Mouse (Mus musculus) limb, embryonic 14.5 days (tissue): Measurements from ENCODE around the gene Shisa5. TPM values are rescaled to one million over a fixed set of nuclear protein-coding genes. Genes with fewer than 3 reads are reported as not detected.
A peak's percentile ranks its signal among the peaks of the same experiment; 100 is the strongest.

Experiments used
- ATAC-seq: fragments of 200-750 bp; cut with Nextera tagmentation; 2 replicates; pipeline ENCODE4 v1.8.0; 2017; ENCODE audit warnings: low read depth, moderate number of reproducible peaks, moderate TSS enrichment; ENCODE audit not compliant: low FRiP score
- DNase-seq: peaks from one replicate; pipeline ENCODE4 v3.0.0-alpha.2; 2015; ENCODE audit warnings: low spot score
- H3K27ac ChIP-seq: fragments of 300-500 bp; sonication (generic); replicated peaks from 2 replicates; pipeline ENCODE4 v1.5.1; 2014; ENCODE audit warnings: low read depth, mild to moderate bottlenecking, low read length, moderate library complexity, mixed read lengths
- H3K27me3 ChIP-seq: fragments of 300-500 bp; sonication (generic); 2 replicates; pipeline ENCODE4 v1.6.1; 2014; ENCODE audit warnings: low read length, mixed read lengths; ENCODE audit not compliant: control insufficient read depth, insufficient read depth
- H3K36me3 ChIP-seq: fragments of 300-500 bp; sonication (generic); 2 replicates; pipeline ENCODE4 v1.6.1; 2014; ENCODE audit warnings: mild to moderate bottlenecking, low read length, moderate library complexity, mixed read lengths; ENCODE audit not compliant: control insufficient read depth, insufficient read depth
- H3K4me1 ChIP-seq: fragments of 300-500 bp; sonication (generic); 2 replicates; pipeline ENCODE4 v1.6.1; 2014; ENCODE audit warnings: antibody characterized with exemption, low read length, mixed read lengths; ENCODE audit not compliant: control insufficient read depth, insufficient read depth
- H3K4me2 ChIP-seq: fragments of 300-500 bp; sonication (generic); replicated peaks from 2 replicates; pipeline ENCODE4 v1.6.1; 2014; ENCODE audit warnings: low read depth, mild to moderate bottlenecking, low read length, moderate library complexity; ENCODE audit not compliant: severe bottlenecking
- H3K4me3 ChIP-seq: fragments of 300-500 bp; sonication (generic); replicated peaks from 2 replicates; pipeline ENCODE4 v1.5.1; 2014; ENCODE audit warnings: low read length
- H3K9ac ChIP-seq: fragments of 300-500 bp; sonication (generic); 2 replicates; pipeline ENCODE4 v1.6.1; 2014; ENCODE audit warnings: mild to moderate bottlenecking, low read depth, low read length, moderate library complexity; ENCODE audit not compliant: severe bottlenecking
- H3K9me3 ChIP-seq: fragments of 300-500 bp; sonication (generic); 2 replicates; pipeline ENCODE4 v1.6.1; 2016; ENCODE audit warnings: low read length; ENCODE audit not compliant: control insufficient read depth
- POLR2A ChIP-seq: fragments of 200-500 bp; IDR thresholded peaks from 2 replicates; pipeline ENCODE4 v1.8.0; 2012; ENCODE audit warnings: inconsistent platforms, mild to moderate bottlenecking, moderate library complexity, borderline replicate concordance; ENCODE audit not compliant: insufficient read depth, insufficient read length; ENCODE audit errors: extremely low read depth
- WGBS: fragments of 180-500 bp; shearing (Covaris S2); extraction: QIAGEN DNeasy Blood & Tissue Kit; methylation state at CpG from one replicate; pipeline ENCODE4 v1.1.7; 2014; 5-methylcytosine and 5-hydroxymethylcytosine counted together
- polyA plus RNA-seq, 2 experiments: library from polyadenylated mRNA; depleted of rRNA in 1 of 2; stranded (reverse) in 1 of 2; unstranded in 1 of 2; fragments of >200 nt; fragmentation: Nextera tagmentation in 1 of 2; extraction: Ambion mirVana in 1 of 2; gene quantifications; 2 replicates each; pipeline versions ENCODE4 v1.2.1 to v1.2.3; 2012 to 2014

The Shisa5 gene
- polyA plus RNA-seq (2012; rRNA removed) (150 and 245 TPM in 2 replicates), polyA plus RNA-seq (2014; fragmentation: Nextera tagmentation; extraction: Ambion mirVana) (82.4 and 86.7 TPM in 2 replicates)

DNA sequence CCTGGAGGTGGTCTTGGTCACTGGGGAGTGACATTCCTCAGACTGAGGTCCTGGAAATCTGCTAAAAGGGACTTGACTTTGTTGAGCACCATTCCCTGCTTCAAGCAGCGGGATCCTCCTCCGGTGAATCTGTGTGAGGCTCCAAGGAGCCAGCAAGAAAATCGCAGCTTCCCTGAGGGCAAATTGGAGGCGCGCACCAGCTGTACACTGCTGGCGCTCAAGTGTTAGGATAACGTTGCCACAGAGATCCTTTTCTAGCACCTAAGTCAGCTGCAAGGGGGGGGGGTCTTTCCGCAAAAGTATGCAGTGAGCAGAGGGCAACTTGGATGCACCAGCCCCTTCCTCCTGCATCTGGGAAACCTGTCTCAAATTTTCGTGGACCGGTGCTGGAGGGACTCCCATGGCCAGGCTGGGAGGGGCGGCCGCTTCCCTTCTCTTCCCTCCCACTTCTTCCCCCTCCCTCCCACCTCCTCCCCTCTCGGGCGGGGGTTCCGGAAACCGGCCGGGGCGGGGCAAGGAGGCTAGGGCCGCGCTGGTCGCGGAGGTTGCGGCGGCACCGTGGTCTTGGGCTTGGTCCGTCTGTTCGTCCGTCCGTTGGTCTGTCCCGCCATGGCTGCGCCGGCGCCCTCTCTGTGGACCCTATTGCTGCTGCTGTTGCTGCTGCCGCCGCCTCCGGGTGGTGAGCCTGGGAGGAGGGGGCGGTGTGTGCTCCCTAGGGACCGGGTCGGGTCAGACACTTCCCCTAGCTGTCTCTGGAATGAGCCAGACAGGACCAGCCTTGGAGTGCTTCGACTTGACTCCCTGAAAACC lies at the start of gene Shisa5:
TSS of gene Shisa5 (plus strand) at position 480 of the 810 bp plus-strand sequence.
- ATAC-seq: peak; percentile 95
- no peaks in the 10 kb centered on the region; the same call in 1 of the 2 replicates for H3K36me3 ChIP-seq
- H3K4me3 ChIP-seq: peak within 1 kb of the TSS; percentile 79
- TF ChIP-seq POLR2A: peak; percentile 86; the same call in 1 of the 2 replicates
- H3K4me2 ChIP-seq: peak within 1 kb of the TSS; percentile 81
- H3K27me3 ChIP-seq: no peaks in the 10 kb centered on the region
- peak within 1 kb of the TSS; percentile 55 for H3K27ac ChIP-seq
- H3K4me1 ChIP-seq: peaks cover 13% of the 10 kb centered on the region; the same call in 1 of the 2 replicates
- H3K9me3 ChIP-seq: no peaks in the 10 kb centered on the region
- 1% methylated on average over 36 of the region's 40 CpGs for whole genome bisulfite sequencing
- peak; percentile 75 for DNase-seq
- peak within 1 kb of the TSS; percentile 84 for H3K9ac ChIP-seq

GRCm38 (mm10) chr9:108989802-108990461 lies 48.4 kb upstream of the Shisa5 start:
- H3K9ac ChIP-seq: no peak overlapping the region
- WGBS: 67% methylated on average over 4 of the region's 4 CpGs
- no peaks in the 10 kb centered on the region for H3K27me3 ChIP-seq

DNA sequence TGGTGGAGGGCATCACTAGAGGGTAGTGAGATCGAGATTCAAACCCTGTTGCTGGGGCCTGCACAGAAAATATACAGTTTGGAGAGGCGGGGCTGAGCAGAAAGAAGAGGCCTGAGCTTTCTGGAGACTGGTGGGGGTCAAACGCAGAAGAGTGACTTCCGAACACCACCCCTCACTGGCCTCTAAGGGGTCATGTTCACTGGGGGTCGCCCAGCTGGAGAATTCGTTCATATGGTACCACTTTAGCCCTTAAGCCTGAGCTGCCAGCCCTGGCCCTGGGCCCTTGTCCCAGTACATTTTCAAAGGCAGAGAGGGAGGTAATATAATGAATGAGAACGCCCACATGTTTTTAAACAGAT lies 47.9 kb upstream of the Shisa5 start:
- Histone ChIP-seq H3K27me3 (no peaks in the 10 kb centered on the region), H3K27ac (peak overlapping the region; percentile 83; the same call in 1 of the 2 replicates), H3K36me3 (no peaks in the 10 kb centered on the region), H3K9ac (no peak overlapping the region), H3K4me2 (no peak overlapping the region; the same call in 1 of the 2 replicates), H3K4me1 (peaks cover 27% of the 10 kb centered on the region), H3K4me3 (no peak overlapping the region), H3K9me3 (no peaks in the 10 kb centered on the region)
- ATAC-seq (no peak), DNase-seq (peak; percentile 7)
- 24% methylated on average over 7 of the region's 7 CpGs for WGBS
- no peak for TF ChIP-seq POLR2A

More at GRCm38 (mm10) chr9:108989802-108990461, 48.4 kb upstream of the Shisa5 start:
- no peak for TF ChIP-seq POLR2A
- H3K9me3 ChIP-seq: no peaks in the 10 kb centered on the region
- H3K27ac ChIP-seq: 0 out of 2 replicates have a peak overlapping the region, but pooled peaks have one; percentile 83
- no peak for ATAC-seq
- H3K4me2 ChIP-seq: 0 out of 2 replicates have a peak overlapping the region, but pooled peaks have one; percentile 3
- DNase-seq: no peak
- H3K36me3 ChIP-seq: no peaks in the 10 kb centered on the region
- no peak overlapping the region for H3K4me3 ChIP-seq
- H3K4me1 ChIP-seq: peaks cover 27% of the 10 kb centered on the region

DNA sequence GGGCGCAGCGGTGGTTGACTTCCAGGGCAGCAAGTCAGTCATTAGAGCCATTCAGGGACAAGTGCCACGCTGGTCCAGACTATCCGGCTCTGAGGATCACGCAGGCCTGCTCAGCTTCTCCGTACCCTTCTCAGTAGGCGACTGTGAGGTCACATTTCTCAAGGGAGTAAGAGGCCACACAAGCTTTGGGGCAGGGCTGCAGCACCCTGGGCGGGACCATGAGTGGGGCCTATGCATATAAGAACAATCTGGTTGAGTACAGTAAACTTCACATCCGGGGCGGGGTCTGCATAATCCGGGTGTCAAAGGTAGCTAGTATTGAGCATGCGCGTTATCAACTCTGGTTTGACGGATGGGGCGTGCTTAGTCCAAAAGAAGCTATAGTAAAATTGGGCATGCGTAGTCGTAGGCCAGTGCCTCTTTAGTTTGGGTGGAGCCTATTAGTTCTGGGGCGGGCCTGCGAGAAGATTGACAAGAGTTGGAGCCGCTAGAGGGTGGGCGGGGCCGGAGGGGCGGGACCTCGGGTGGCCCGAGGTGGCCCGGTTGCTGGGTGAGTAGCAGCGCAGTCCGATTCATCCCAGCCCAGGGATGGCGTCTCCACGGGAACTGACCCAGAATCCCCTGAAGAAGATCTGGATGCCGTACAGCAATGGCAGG lies 46.8 kb upstream of the Shisa5 start, which contains the start of gene Pfkfb4:
TSS of gene Pfkfb4 (plus strand) at position 351 of the 657 bp plus-strand sequence.
- peaks cover 27% of the 10 kb centered on the region for H3K4me1 ChIP-seq
- peak within 1 kb of the TSS; percentile 64 for H3K4me3 ChIP-seq
- ATAC-seq: peak; percentile 94
- DNase-seq: peak; percentile 100
- H3K27me3 ChIP-seq: no peaks in the 10 kb centered on the region
- 2% methylated on average over 31 of the region's 31 CpGs for WGBS
- TF ChIP-seq POLR2A: peak; percentile 61; the same call in 1 of the 2 replicates
- H3K9ac ChIP-seq: peak within 1 kb of the TSS; percentile 64
- no peaks in the 10 kb centered on the region for H3K36me3 ChIP-seq
- no peaks in the 10 kb centered on the region for H3K9me3 ChIP-seq
- H3K27ac ChIP-seq: peak within 1 kb of the TSS; percentile 83
- peak within 1 kb of the TSS; percentile 90 for H3K4me2 ChIP-seq

DNA sequence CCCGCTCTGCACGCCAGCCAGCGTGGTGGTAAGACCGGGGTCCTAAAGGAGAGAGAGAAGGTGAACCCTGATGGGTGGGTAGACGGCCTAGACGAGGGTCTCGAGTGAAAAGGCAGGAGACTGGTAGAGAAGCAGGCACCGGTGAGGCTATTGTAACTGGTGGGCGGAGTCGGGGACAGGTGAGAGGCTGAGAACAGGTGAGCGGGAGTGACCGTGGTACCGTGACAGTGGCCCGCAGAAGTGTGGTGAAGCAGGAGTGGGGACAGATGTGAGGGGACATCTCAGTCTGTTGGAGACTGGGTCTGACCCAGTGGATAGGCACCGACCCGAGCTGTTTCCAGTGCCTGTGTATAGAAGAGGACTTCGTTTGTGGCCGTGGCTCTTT lies 46.3 kb upstream of the Shisa5 start:
- Histone ChIP-seq H3K27ac (no peak overlapping the region), H3K36me3 (no peaks in the 10 kb centered on the region), H3K4me3 (peak overlapping the region; percentile 64), H3K4me1 (peaks cover 27% of the 10 kb centered on the region), H3K27me3 (no peaks in the 10 kb centered on the region), H3K4me2 (peak overlapping the region; percentile 90), H3K9me3 (no peaks in the 10 kb centered on the region), H3K9ac (peak overlapping the region; percentile 64)
- WGBS: 9% methylated on average over 18 of the region's 18 CpGs
- no peak for TF ChIP-seq POLR2A
- ATAC-seq (no peak; the same call in none of the 2 replicates), DNase-seq (no peak)
